ENCODE assay signal across 8 mouse cellular contexts in genomic region chr9:107563029-107563581, GRCm38 (mm10). TPM values are rescaled to one million over a fixed set of nuclear protein-coding genes. Genes with fewer than 3 reads are reported as not detected.
DNase-seq lines count a peak whose midpoint lies in the region; ATAC-seq and TF ChIP-seq lines count a peak whose summit lies in the region.

TSS of gene Tusc2 (plus strand) at chr9:107563255.

- 0 out of 2 replicates have a peak, but pooled peaks have one; percentile 23 for TF ChIP-seq EP300 in lung, postnatal 0 days (IDR thresholded peaks at IDR 0.05)

- peaks cover 30% of the 10 kb centered on the region; the same call in 1 of the 2 replicates for H3K36me3 ChIP-seq in lung, postnatal 0 days (ENCODE audit: insufficient read depth, low read length)

- ATAC-seq in hematopoietic stem cell, adult 5-6 weeks (replicated peaks in 1 of 2; ENCODE audit: insufficient read depth in 1 of 2, low FRiP score in 2 of 2, low TSS enrichment in 1 of 2, low read depth in 1 of 2, poor library complexity in 2 of 2, severe bottlenecking in 2 of 2) = peak; percentile 98
- ATAC-seq in lung, postnatal 0 days = peak; percentile 91

- peak within 1 kb of the TSS; percentile 65 for H3K9ac ChIP-seq in lung, postnatal 0 days (replicated peaks; ENCODE audit: low read depth)

- no peak for TF ChIP-seq CTCF in lung, postnatal 0 days (IDR thresholded peaks at IDR 0.05)

- H3K9me3 ChIP-seq in lung, postnatal 0 days (ENCODE audit: low read length) = no peaks in the 10 kb centered on the region

- peak within 1 kb of the TSS; percentile 91 for H3K4me2 ChIP-seq in lung, postnatal 0 days (replicated peaks; ENCODE audit: low read depth, low read length)

- no peaks in the 10 kb centered on the region for H3K27me3 ChIP-seq in lung, postnatal 0 days (replicated peaks; ENCODE audit: insufficient read depth, low read length)

- H3K4me1 ChIP-seq in lung, postnatal 0 days (ENCODE audit: insufficient read depth, low read depth, low read length) = peaks cover 11% of the 10 kb centered on the region; the same call in 1 of the 2 replicates

- peak within 1 kb of the TSS; percentile 82 for H3K27ac ChIP-seq in lung, postnatal 0 days (ENCODE audit: low read length)

- peak within 1 kb of the TSS; percentile 74 for H3K4me3 ChIP-seq in lung, postnatal 0 days (ENCODE audit: low read depth, low read length)

- WGBS in lung, postnatal 0 days = 1% methylated on average over 46 of the region's 46 CpGs

- peak; percentile 96 for DNase-seq in MN1 (ENCODE audit: low spot score)
- peak; percentile 91 for DNase-seq in cerebellum, adult 8-10 months
- peak; percentile 93 for DNase-seq in forelimb bud, embryonic 11.5 days (ENCODE audit: low read depth, low spot score)
- DNase-seq in layer of hippocampus, adult 9-11 months = peak; percentile 97
- peak; percentile 97 for DNase-seq in lung, postnatal 0 days (ENCODE audit: low spot score)
- DNase-seq in retina, adult 2 months (ENCODE audit: low read depth, low spot score) = peak; percentile 89
- DNase-seq in thymus, postnatal 36 days = peak; percentile 91 to 95

RNA-seq across cellular contexts. Expression of gene Tusc2, which starts in this region (rescaled TPM):
- total RNA-seq in hematopoietic stem cell, adult 5-6 weeks (2017) = 16.2 and 23.7 TPM in 2 replicates
- polyA plus RNA-seq in lung, postnatal 0 days (2015; fragmentation: Nextera tagmentation; extraction: Ambion mirVana) = 38.1 and 41.5 TPM in 2 replicates

Comparison
In these comparisons a context has a peak if more than half of its experiments do, and no peak if none do; other contexts are left out.
1. Peak in every context shown above with its lines: DNase-seq, ATAC-seq, H3K4me3 ChIP-seq and H3K27ac ChIP-seq.